Mouse (Mus musculus) olfactory bulb, adult 2 months (tissue): ENCODE data around the gene Tmem164.

Experiments
- CTCF ChIP-seq: fragments of 200-500 bp; IDR thresholded peaks from 2 replicates; pipeline ENCODE4 v1.5.1; 2012; ENCODE audit warnings: low read depth, mild to moderate bottlenecking, low read length, moderate library complexity; ENCODE audit not compliant: insufficient read depth
- POLR2A ChIP-seq: fragments of 200-500 bp; IDR thresholded peaks from 2 replicates; pipeline ENCODE4 v1.6.1; 2012; ENCODE audit warnings: mild to moderate bottlenecking, low read depth, low read length, moderate library complexity; ENCODE audit not compliant: insufficient read depth

GRCm38 (mm10) chrX:142694856-142695255 lies 13.7 kb downstream of the Tmem164 start:
- TF ChIP-seq CTCF = no peak
- TF ChIP-seq POLR2A = no peak
